Mouse (Mus musculus): ENCODE data around the gene Mtf1.

- TF ChIP-seq CTCF (IDR thresholded peaks at IDR 0.05; ENCODE audit: extremely low read depth, insufficient read length, insufficient replicate concordance, low read depth, low read length) (no peak), POLR2A (IDR thresholded peaks at IDR 0.05; ENCODE audit: low read depth, low read length) (no peak)
Measured at GRCm38 (mm10) chr4:124829671-124830070, 27.8 kb downstream of the Mtf1 start.

Data from small intestine, adult 2 months (tissue).